Mouse (Mus musculus): Measurements from ENCODE around the gene Gdap2.

The Gdap2 gene

DNA sequence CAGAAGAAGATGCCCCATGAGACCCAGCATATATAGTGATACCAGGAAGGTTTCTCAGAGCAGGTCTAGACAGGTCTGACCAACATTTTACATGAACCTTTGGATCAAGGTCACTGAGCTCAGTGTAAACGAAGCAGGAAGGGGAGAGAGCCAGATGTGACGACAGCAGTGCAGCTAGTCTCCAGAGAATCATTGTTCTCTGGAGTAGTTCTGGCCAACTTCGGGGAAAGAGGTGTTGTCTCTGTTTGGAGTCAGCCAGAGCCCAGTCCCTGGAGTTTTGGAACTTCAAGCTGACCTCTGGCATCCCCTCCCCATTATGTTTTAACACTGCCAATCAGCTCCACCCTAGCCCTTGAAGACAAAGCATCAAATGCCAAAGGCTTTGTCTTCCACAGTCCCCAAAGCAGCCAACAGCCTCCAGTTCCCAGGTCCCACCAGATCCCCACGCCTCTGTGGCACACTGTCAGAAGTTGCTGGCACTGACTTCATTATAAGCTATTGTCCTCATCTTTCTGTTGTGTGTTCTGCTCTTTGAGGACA lies 84.2 kb downstream of the Gdap2 start:
- no peak for DNase-seq (ENCODE audit: low spot score)

Data from urinary bladder, postnatal 25 days (tissue).